Comparison of ENCODE assay signal across 9 mouse cellular contexts in the genomic region with DNA sequence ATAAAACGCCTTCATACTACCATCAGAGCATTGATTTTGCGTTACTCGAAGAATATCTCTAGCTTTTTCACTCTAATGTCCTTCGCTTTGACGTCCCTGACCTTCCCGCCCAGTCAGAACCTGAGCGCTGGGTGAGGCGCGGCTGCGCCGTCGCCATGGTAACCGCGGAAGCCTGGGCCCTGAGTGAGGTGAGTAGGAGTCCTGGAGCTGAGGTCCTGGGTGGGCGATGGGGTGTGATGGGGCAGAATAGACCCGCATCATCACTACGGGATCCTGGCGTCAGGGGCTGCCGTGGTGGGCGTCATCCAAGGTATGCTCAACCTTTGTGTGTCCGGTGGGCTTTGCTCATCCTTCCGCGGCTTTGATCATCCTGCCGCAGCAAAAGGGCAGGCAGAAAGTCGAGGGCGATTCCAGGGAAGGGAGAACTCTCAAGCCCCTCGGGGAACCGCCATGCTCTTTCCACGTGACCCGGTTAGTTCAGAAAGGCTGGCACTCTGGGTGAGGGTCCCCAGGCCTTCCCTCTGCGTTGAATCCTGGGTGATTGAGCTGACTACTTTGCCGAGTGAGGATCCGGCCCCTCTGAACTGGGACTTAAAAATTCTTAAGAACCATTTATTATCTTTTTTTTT. TPM values are rescaled to one million over a fixed set of nuclear protein-coding genes. Genes with fewer than 3 reads are reported as not detected.
DNase-seq lines count a peak whose midpoint lies in the region; ATAC-seq and TF ChIP-seq lines count a peak whose summit lies in the region.
"Had no signal": no experiment of that assay in that cellular context is flagged by ENCODE, and none has a peak within 500 bp of the region (broad histone marks: within the 10 kb centered on the region; RNA-seq: fewer than 3 reads in every experiment).

A gene (plus strand): TSS at position 161 of the 629 bp plus-strand sequence.

- WGBS in hindbrain, embryonic 10.5 days = 7% methylated on average over 33 of the region's 33 CpGs
- WGBS in lung, embryonic 15.5 days = 4% methylated on average over 33 of the region's 33 CpGs

- H3K27ac ChIP-seq in embryonic fibroblast, embryonic 13.5 days (ENCODE audit: insufficient read depth, low read length) = no peak within 1 kb of the TSS
- peak within 1 kb of the TSS; percentile 77 for H3K27ac ChIP-seq in hindbrain, embryonic 10.5 days
- no peak within 1 kb of the TSS for H3K27ac ChIP-seq in lung, embryonic 15.5 days

- no peak for TF ChIP-seq POLR2A in embryonic fibroblast, embryonic 13.5 days (IDR thresholded peaks at IDR 0.05; ENCODE audit: low read depth, low read length)

- H3K36me3 ChIP-seq in hindbrain, embryonic 10.5 days = no peaks in the 10 kb centered on the region
- H3K36me3 ChIP-seq in lung, embryonic 15.5 days = no peaks in the 10 kb centered on the region

- no peaks in the 10 kb centered on the region for H3K4me1 ChIP-seq in embryonic fibroblast, embryonic 13.5 days (ENCODE audit: control insufficient read depth, insufficient read depth, low read length)
- H3K4me1 ChIP-seq in hindbrain, embryonic 10.5 days (replicated peaks) = peaks cover 7% of the 10 kb centered on the region
- H3K4me1 ChIP-seq in lung, embryonic 15.5 days = peaks cover 5% of the 10 kb centered on the region; the same call in 1 of the 2 replicates

- peak within 1 kb of the TSS; percentile 81 for H3K4me2 ChIP-seq in lung, embryonic 15.5 days

- H3K9me3 ChIP-seq in hindbrain, embryonic 10.5 days = no peaks in the 10 kb centered on the region
- no peaks in the 10 kb centered on the region for H3K9me3 ChIP-seq in lung, embryonic 15.5 days

- peak within 1 kb of the TSS; percentile 38 for H3K4me3 ChIP-seq in embryonic fibroblast, embryonic 13.5 days (ENCODE audit: insufficient read depth, low read length)
- H3K4me3 ChIP-seq in hindbrain, embryonic 10.5 days = peak within 1 kb of the TSS; percentile 60
- H3K4me3 ChIP-seq in lung, embryonic 15.5 days = peak within 1 kb of the TSS; percentile 40

- DNase-seq in CD4-positive helper T cell, adult 2 months (ENCODE audit: low read depth, low spot score) = peak; percentile 32
- peak; percentile 26 to 29 for DNase-seq in adrenal gland, postnatal 4 days (ENCODE audit: low spot score in 2 of 2)
- DNase-seq in hindbrain, embryonic 10.5 days (ENCODE audit: low spot score) = peak; percentile 74
- DNase-seq in layer of hippocampus, adult 9-11 months = peak; percentile 57
- DNase-seq in retina, postnatal 1 day = peak; percentile 74
- DNase-seq in gastrocnemius, postnatal 25 days = no peak

- TF ChIP-seq CTCF in embryonic fibroblast, embryonic 13.5 days (IDR thresholded peaks at IDR 0.05; ENCODE audit: borderline replicate concordance, insufficient read depth, low read length) = no peak

- ATAC-seq in lung, embryonic 15.5 days (ENCODE audit: borderline replicate concordance, extremely low read depth, low FRiP score, low TSS enrichment) = peak; percentile 82; the same call in 1 of the 2 replicates
- ATAC-seq: Patski had no signal

- no peaks in the 10 kb centered on the region; the same call in 1 of the 2 replicates for H3K27me3 ChIP-seq in hindbrain, embryonic 10.5 days (ENCODE audit: insufficient read depth, poor library complexity, severe bottlenecking)
- H3K27me3 ChIP-seq in lung, embryonic 15.5 days = 0 out of 2 replicates have a peak, but pooled peaks cover 3% of the 10 kb centered on the region
- H3K27me3 ChIP-seq: Patski had no signal

- H3K9ac ChIP-seq in lung, embryonic 15.5 days = peak within 1 kb of the TSS; percentile 38

RNA-seq across cellular contexts. Expression of the gene that starts here (rescaled TPM):
- total RNA-seq in adrenal gland, postnatal 4 days (2021) = 1 to 10 TPM; 3.8 to 5.0 TPM
- 0.37 and 0.38 TPM in 2 replicates for polyA plus RNA-seq in embryonic fibroblast, embryonic 13.5 days (2011; ENCODE audit: insufficient read length, low read depth, missing spikeins)
- polyA plus RNA-seq in hindbrain, embryonic 10.5 days (2016; fragmentation: Nextera tagmentation; extraction: Ambion mirVana) = 4.1 and 4.9 TPM in 2 replicates
- 0.83 and 1.0 TPM in 2 replicates for polyA plus RNA-seq in lung, embryonic 15.5 days (2015; fragmentation: Nextera tagmentation; extraction: Ambion mirVana)
- not detected for total RNA-seq in gastrocnemius, postnatal 25 days (2021)

Comparison
In these comparisons a context has a peak if more than half of its experiments do, and no peak if none do; other contexts are left out.
1. RNA of the gene that starts here (total RNA-seq): 3.8 to 5.0 TPM in adrenal gland, postnatal 4 days; not detected in gastrocnemius, postnatal 25 days; every median in the first group is over 4 times any median in the second.
2. Peak in every context shown above with its lines, with median percentiles within 50 percentile points of each other: H3K4me3 ChIP-seq.